In the genomic region with DNA sequence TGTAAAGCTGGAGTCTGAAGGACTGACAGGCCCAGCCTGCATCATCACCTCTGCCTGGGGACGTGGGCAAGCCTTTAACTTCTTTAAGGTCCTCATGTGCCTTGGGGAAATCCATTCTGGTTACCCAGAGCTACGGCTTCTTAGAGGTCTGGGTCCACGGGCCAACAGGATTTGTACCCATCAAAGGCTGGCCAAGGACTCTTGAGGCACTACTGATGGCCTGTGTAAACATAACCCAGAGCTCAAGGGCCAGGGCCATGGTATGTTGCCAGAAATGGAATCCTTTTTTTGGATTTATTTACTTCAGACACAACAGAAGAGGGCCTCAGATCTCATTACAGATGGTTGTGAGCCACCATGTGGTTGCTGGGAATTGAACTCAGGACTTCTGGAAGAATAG, we compare ENCODE assay signal across 17 mouse cellular contexts.
"Had no signal": no experiment of that assay in that cellular context is flagged by ENCODE, and none has a peak within 500 bp of the region (broad histone marks: within the 10 kb centered on the region; RNA-seq: fewer than 3 reads in every experiment).

No protein-coding gene starts in this region.

- H3K27me3 ChIP-seq: lung, embryonic 15.5 days; midbrain, embryonic 13.5 days; midbrain, embryonic 15.5 days; neural tube, embryonic 12.5 days; stomach, embryonic 15.5 days had no signal

- H3K36me3 ChIP-seq: midbrain, embryonic 15.5 days had no signal

- H3K27ac ChIP-seq: liver, embryonic 13.5 days; liver, embryonic 15.5 days; lung, embryonic 15.5 days; macrophage; midbrain, embryonic 13.5 days; midbrain, embryonic 15.5 days; neural tube, embryonic 12.5 days; stomach, embryonic 15.5 days; stomach, postnatal 0 days had no signal

- DNase-seq: liver, embryonic 13.5 days; liver, postnatal 0 days; right cerebral cortex, postnatal 14 days; thymus, adult 2 months; thymus, postnatal 25 days; thymus, postnatal 4 days had no signal

- ATAC-seq: liver, postnatal 0 days; midbrain, embryonic 13.5 days; midbrain, embryonic 15.5 days had no signal

- H3K9ac ChIP-seq: liver, embryonic 13.5 days; liver, embryonic 15.5 days; liver, postnatal 0 days; lung, embryonic 15.5 days; midbrain, embryonic 13.5 days; midbrain, embryonic 15.5 days; neural tube, embryonic 12.5 days; stomach, embryonic 15.5 days had no signal

- H3K4me2 ChIP-seq: liver, embryonic 11.5 days; liver, embryonic 13.5 days; liver, embryonic 15.5 days; lung, embryonic 15.5 days; midbrain, embryonic 11.5 days; midbrain, embryonic 13.5 days; midbrain, embryonic 15.5 days; neural tube, embryonic 12.5 days; stomach, embryonic 15.5 days had no signal

- H3K9me3 ChIP-seq: liver, embryonic 13.5 days; liver, embryonic 15.5 days; lung, embryonic 15.5 days; megakaryocyte, embryonic 14.5 days; midbrain, embryonic 13.5 days; midbrain, embryonic 15.5 days; neural tube, embryonic 12.5 days; stomach, embryonic 15.5 days had no signal

- H3K4me3 ChIP-seq: liver, embryonic 13.5 days; liver, embryonic 15.5 days; lung, embryonic 15.5 days; megakaryocyte, embryonic 14.5 days; midbrain, embryonic 13.5 days; midbrain, embryonic 15.5 days; neural tube, embryonic 12.5 days; stomach, embryonic 15.5 days had no signal

- H3K4me1 ChIP-seq: liver, embryonic 13.5 days; liver, embryonic 15.5 days; lung, embryonic 15.5 days; stomach, embryonic 15.5 days had no signal
